Comparison of ENCODE assay signal across 13 mouse cellular contexts in the genomic region with DNA sequence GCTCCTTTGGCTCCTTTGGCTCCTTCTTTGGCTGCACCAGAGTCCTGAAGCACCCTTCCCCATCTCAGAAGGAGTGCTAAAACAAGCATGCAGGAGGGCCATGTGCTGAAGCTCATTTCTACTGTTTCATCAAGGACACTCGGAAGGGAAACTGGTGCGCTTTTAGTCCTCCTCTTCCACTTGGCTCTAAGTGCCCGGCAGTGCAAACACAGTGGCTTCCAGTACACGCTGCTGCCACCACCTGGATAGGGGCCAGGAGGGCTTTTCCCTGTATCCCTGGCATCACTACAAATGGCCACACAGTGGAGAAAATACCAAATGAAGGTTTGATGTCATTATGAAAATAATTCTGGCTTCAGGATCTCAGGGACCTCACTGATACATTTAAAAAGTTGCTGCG.
DNase-seq lines count a peak whose midpoint lies in the region; ATAC-seq and TF ChIP-seq lines count a peak whose summit lies in the region.
"Had no signal": no experiment of that assay in that cellular context is flagged by ENCODE, and none has a peak within 500 bp of the region (broad histone marks: within the 10 kb centered on the region; RNA-seq: fewer than 3 reads in every experiment).

No protein-coding gene starts in this region.

- no peaks in the 10 kb centered on the region for H3K9me3 ChIP-seq in forebrain, postnatal 0 days (ENCODE audit: low read length)
- H3K9me3 ChIP-seq in forebrain, embryonic 11.5 days (ENCODE audit: control insufficient read depth, low read length) = no peaks in the 10 kb centered on the region
- no peaks in the 10 kb centered on the region for H3K9me3 ChIP-seq in midbrain, embryonic 14.5 days (ENCODE audit: control insufficient read depth, low read length)
- no peaks in the 10 kb centered on the region for H3K9me3 ChIP-seq in midbrain, embryonic 10.5 days (replicated peaks)
- no peaks in the 10 kb centered on the region for H3K9me3 ChIP-seq in kidney, embryonic 16.5 days (ENCODE audit: low read length)
- no peaks in the 10 kb centered on the region for H3K9me3 ChIP-seq in hindbrain, embryonic 10.5 days
- H3K9me3 ChIP-seq: hindbrain, embryonic 13.5 days; limb, embryonic 12.5 days; neural tube, embryonic 13.5 days had no signal

- H3K4me1 ChIP-seq in forebrain, postnatal 0 days (ENCODE audit: insufficient read depth) = no peaks in the 10 kb centered on the region
- H3K4me1 ChIP-seq in forebrain, embryonic 11.5 days (replicated peaks; ENCODE audit: control insufficient read depth, insufficient read depth, low read length) = no peaks in the 10 kb centered on the region
- H3K4me1 ChIP-seq in midbrain, embryonic 14.5 days (ENCODE audit: control insufficient read depth, insufficient read depth, low read length) = no peaks in the 10 kb centered on the region
- H3K4me1 ChIP-seq in midbrain, embryonic 10.5 days = no peaks in the 10 kb centered on the region
- no peaks in the 10 kb centered on the region for H3K4me1 ChIP-seq in kidney, embryonic 16.5 days (ENCODE audit: insufficient read depth, low read length)
- no peaks in the 10 kb centered on the region for H3K4me1 ChIP-seq in hindbrain, embryonic 10.5 days (replicated peaks)
- H3K4me1 ChIP-seq: hindbrain, embryonic 13.5 days; limb, embryonic 12.5 days; neural tube, embryonic 13.5 days had no signal

- 0 out of 2 replicates have a peak, but pooled peaks have one; percentile 7 for TF ChIP-seq CTCF in forebrain, postnatal 0 days (IDR thresholded peaks at IDR 0.05; ENCODE audit: low read depth)

- H3K27me3 ChIP-seq in forebrain, postnatal 0 days (ENCODE audit: insufficient read depth, low read length) = no peaks in the 10 kb centered on the region
- H3K27me3 ChIP-seq in forebrain, embryonic 11.5 days (ENCODE audit: control insufficient read depth, insufficient read depth, low read length) = no peaks in the 10 kb centered on the region
- no peaks in the 10 kb centered on the region for H3K27me3 ChIP-seq in midbrain, embryonic 14.5 days (ENCODE audit: control insufficient read depth, insufficient read depth, low read length)
- no peaks in the 10 kb centered on the region for H3K27me3 ChIP-seq in midbrain, embryonic 10.5 days (ENCODE audit: low read depth, poor library complexity, severe bottlenecking)
- H3K27me3 ChIP-seq in kidney, embryonic 16.5 days (ENCODE audit: insufficient read depth, low read length) = no peaks in the 10 kb centered on the region
- H3K27me3 ChIP-seq in hindbrain, embryonic 10.5 days (ENCODE audit: insufficient read depth, poor library complexity, severe bottlenecking) = no peaks in the 10 kb centered on the region
- H3K27me3 ChIP-seq: hindbrain, embryonic 13.5 days; limb, embryonic 12.5 days; neural tube, embryonic 13.5 days; Patski had no signal

- H3K36me3 ChIP-seq in forebrain, postnatal 0 days (ENCODE audit: insufficient read depth) = no peaks in the 10 kb centered on the region
- no peaks in the 10 kb centered on the region for H3K36me3 ChIP-seq in forebrain, embryonic 11.5 days (ENCODE audit: control insufficient read depth, insufficient read depth, low read length)
- no peaks in the 10 kb centered on the region for H3K36me3 ChIP-seq in midbrain, embryonic 14.5 days (ENCODE audit: control insufficient read depth, insufficient read depth, low read length)
- no peaks in the 10 kb centered on the region for H3K36me3 ChIP-seq in midbrain, embryonic 10.5 days
- H3K36me3 ChIP-seq in kidney, embryonic 16.5 days (ENCODE audit: insufficient read depth, low read length) = no peaks in the 10 kb centered on the region
- no peaks in the 10 kb centered on the region for H3K36me3 ChIP-seq in hindbrain, embryonic 10.5 days
- H3K36me3 ChIP-seq: hindbrain, embryonic 13.5 days; limb, embryonic 12.5 days; neural tube, embryonic 13.5 days had no signal

- no peak overlapping the region for H3K9ac ChIP-seq in forebrain, postnatal 0 days
- no peak overlapping the region for H3K9ac ChIP-seq in forebrain, embryonic 11.5 days (ENCODE audit: low read length)
- H3K9ac ChIP-seq in midbrain, embryonic 14.5 days (replicated peaks; ENCODE audit: low read length) = no peak overlapping the region
- no peak overlapping the region for H3K9ac ChIP-seq in kidney, embryonic 16.5 days (replicated peaks; ENCODE audit: low read length)
- H3K9ac ChIP-seq: hindbrain, embryonic 13.5 days; limb, embryonic 12.5 days; neural tube, embryonic 13.5 days had no signal

- peak; percentile 16 for DNase-seq in forebrain, postnatal 0 days
- no peak for DNase-seq in forebrain, embryonic 11.5 days (ENCODE audit: low spot score)
- peak; percentile 32 for DNase-seq in midbrain, embryonic 14.5 days
- DNase-seq in midbrain, embryonic 10.5 days (ENCODE audit: low spot score) = no peak
- DNase-seq in cerebellum, postnatal 10 days = peak; percentile 85 to 88
- peak; percentile 21 for DNase-seq in skeletal muscle tissue, adult 2 months (ENCODE audit: low read depth, low spot score)
- no peak for DNase-seq in hindbrain, embryonic 10.5 days (ENCODE audit: low spot score)
- DNase-seq: thymus, adult 18-20 months had no signal

- WGBS in forebrain, postnatal 0 days = 50% methylated on average over 5 of the region's 5 CpGs
- WGBS in forebrain, embryonic 11.5 days = 82% methylated on average over 5 of the region's 5 CpGs
- WGBS in midbrain, embryonic 14.5 days = 69% methylated on average over 5 of the region's 5 CpGs
- 73% methylated on average over 5 of the region's 5 CpGs for WGBS in midbrain, embryonic 10.5 days
- 67% methylated on average over 5 of the region's 5 CpGs for WGBS in kidney, embryonic 16.5 days
- WGBS in hindbrain, embryonic 10.5 days = 77% methylated on average over 5 of the region's 5 CpGs

- no peak overlapping the region for H3K27ac ChIP-seq in forebrain, postnatal 0 days (ENCODE audit: low read depth, low read length)
- no peak overlapping the region for H3K27ac ChIP-seq in forebrain, embryonic 11.5 days (ENCODE audit: low read depth, low read length)
- H3K27ac ChIP-seq in midbrain, embryonic 14.5 days (replicated peaks; ENCODE audit: low read depth, low read length) = no peak overlapping the region
- H3K27ac ChIP-seq in midbrain, embryonic 10.5 days (replicated peaks) = no peak overlapping the region
- H3K27ac ChIP-seq in kidney, embryonic 16.5 days (ENCODE audit: low read length) = no peak overlapping the region
- H3K27ac ChIP-seq in hindbrain, embryonic 10.5 days = no peak overlapping the region
- H3K27ac ChIP-seq: hindbrain, embryonic 13.5 days; limb, embryonic 12.5 days; neural tube, embryonic 13.5 days had no signal

- H3K4me3 ChIP-seq in forebrain, postnatal 0 days (ENCODE audit: low read depth, low read length) = no peak overlapping the region
- no peak overlapping the region for H3K4me3 ChIP-seq in forebrain, embryonic 11.5 days (ENCODE audit: low read depth, low read length)
- H3K4me3 ChIP-seq in midbrain, embryonic 14.5 days (replicated peaks; ENCODE audit: low read depth, low read length) = no peak overlapping the region
- no peak overlapping the region for H3K4me3 ChIP-seq in midbrain, embryonic 10.5 days
- H3K4me3 ChIP-seq in kidney, embryonic 16.5 days (ENCODE audit: low read length) = no peak overlapping the region
- no peak overlapping the region for H3K4me3 ChIP-seq in hindbrain, embryonic 10.5 days
- H3K4me3 ChIP-seq: hindbrain, embryonic 13.5 days; limb, embryonic 12.5 days; neural tube, embryonic 13.5 days had no signal

- no peak for ATAC-seq in forebrain, postnatal 0 days
- ATAC-seq in forebrain, embryonic 11.5 days (replicated peaks; ENCODE audit: low FRiP score) = no peak
- no peak for ATAC-seq in midbrain, embryonic 14.5 days (ENCODE audit: low FRiP score, low TSS enrichment)
- ATAC-seq in kidney, embryonic 16.5 days (ENCODE audit: low FRiP score, low TSS enrichment) = no peak
- ATAC-seq: Patski had no signal

- no peak overlapping the region for H3K4me2 ChIP-seq in forebrain, postnatal 0 days (ENCODE audit: low read depth)
- H3K4me2 ChIP-seq in forebrain, embryonic 11.5 days (ENCODE audit: low read depth, low read length, severe bottlenecking) = no peak overlapping the region
- no peak overlapping the region for H3K4me2 ChIP-seq in midbrain, embryonic 14.5 days (ENCODE audit: low read length)
- H3K4me2 ChIP-seq in kidney, embryonic 16.5 days (replicated peaks; ENCODE audit: low read depth, low read length) = no peak overlapping the region
- H3K4me2 ChIP-seq: hindbrain, embryonic 13.5 days; limb, embryonic 12.5 days; neural tube, embryonic 13.5 days had no signal

Comparison
In these comparisons a context has a peak if more than half of its experiments do, and no peak if none do; other contexts are left out.
1. DNase-seq: peak in forebrain, postnatal 0 days (single experiment), midbrain, embryonic 14.5 days (single experiment), cerebellum, postnatal 10 days (2 of 2) and skeletal muscle tissue, adult 2 months (single experiment); none in forebrain, embryonic 11.5 days (single experiment), midbrain, embryonic 10.5 days (single experiment) and hindbrain, embryonic 10.5 days (single experiment).